Mouse (Mus musculus): ENCODE data around the gene Tspan10. TPM values are rescaled to one million over a fixed set of nuclear protein-coding genes. Genes with fewer than 3 reads are reported as not detected.
"Not testable (repeated sequence)": the region's sequence is repeated elsewhere in the genome, so short reads cannot be mapped to it uniquely, and the experiment has no call there.

Gene Tspan10
- not detected in 2 replicates for polyA plus RNA-seq (2012; ENCODE audit: insufficient read depth, insufficient read length, missing spikeins)

- H3K27ac ChIP-seq (replicated peaks; ENCODE audit: low read depth, low read length): no peak within 1 kb of the TSS
- no peak within 1 kb of the TSS for H3K4me3 ChIP-seq (ENCODE audit: insufficient read depth, low read depth, low read length)
- H3K4me1 ChIP-seq (ENCODE audit: control insufficient read depth, insufficient read depth, insufficient read length, low read length): no peaks in the 10 kb centered on the region
Observed at GRCm38 (mm10) chr11:120442344-120442743, at the start of gene Tspan10. Gene Tspan10, plus strand, starts transcription at chr11:120442644.

GRCm38 (mm10) chr11:120395661-120396060 lies 46.8 kb upstream of the Tspan10 start:
- no peaks in the 10 kb centered on the region for H3K4me1 ChIP-seq (ENCODE audit: control insufficient read depth, insufficient read depth, insufficient read length, low read length)
- H3K4me3 ChIP-seq (ENCODE audit: insufficient read depth, low read depth, low read length): no peak overlapping the region
- H3K27ac ChIP-seq (replicated peaks; ENCODE audit: low read depth, low read length): no peak overlapping the region

GRCm38 (mm10) chr11:120397602-120398001 lies 44.8 kb upstream of the Tspan10 start:
- Histone ChIP-seq H3K4me3 (ENCODE audit: insufficient read depth, low read depth, low read length) (no peak overlapping the region), H3K27ac (replicated peaks; ENCODE audit: low read depth, low read length) (no peak overlapping the region), H3K4me1 (ENCODE audit: control insufficient read depth, insufficient read depth, insufficient read length, low read length) (no peaks in the 10 kb centered on the region)

- Histone ChIP-seq H3K4me1 (ENCODE audit: control insufficient read depth, insufficient read depth, insufficient read length, low read length) (no peaks in the 10 kb centered on the region), H3K27ac (replicated peaks; ENCODE audit: low read depth, low read length) (no peak overlapping the region), H3K4me3 (ENCODE audit: insufficient read depth, low read depth, low read length) (no peak overlapping the region)
Observed at GRCm38 (mm10) chr11:120399319-120399718, 43.1 kb upstream of the Tspan10 start.

GRCm38 (mm10) chr11:120404814-120405213 lies 37.6 kb upstream of the Tspan10 start:
- no peak overlapping the region for H3K4me3 ChIP-seq (ENCODE audit: insufficient read depth, low read depth, low read length)
- H3K4me1 ChIP-seq (ENCODE audit: control insufficient read depth, insufficient read depth, insufficient read length, low read length): no peaks in the 10 kb centered on the region
- H3K27ac ChIP-seq (replicated peaks; ENCODE audit: low read depth, low read length): no peak overlapping the region

GRCm38 (mm10) chr11:120405867-120406266 lies 36.6 kb upstream of the Tspan10 start:
- Histone ChIP-seq H3K4me1 (ENCODE audit: control insufficient read depth, insufficient read depth, insufficient read length, low read length) (no peaks in the 10 kb centered on the region), H3K27ac (replicated peaks; ENCODE audit: low read depth, low read length) (no peak overlapping the region), H3K4me3 (ENCODE audit: insufficient read depth, low read depth, low read length) (no peak overlapping the region)

- Histone ChIP-seq H3K27ac (replicated peaks; ENCODE audit: low read depth, low read length) (no peak overlapping the region), H3K4me1 (ENCODE audit: control insufficient read depth, insufficient read depth, insufficient read length, low read length) (no peaks in the 10 kb centered on the region), H3K4me3 (ENCODE audit: insufficient read depth, low read depth, low read length) (no peak overlapping the region)
Observed at GRCm38 (mm10) chr11:120406445-120406844, 36.0 kb upstream of the Tspan10 start.

GRCm38 (mm10) chr11:120413621-120414020 lies 28.8 kb upstream of the Tspan10 start:
- not testable (repeated sequence) for H3K4me1 ChIP-seq (ENCODE audit: control insufficient read depth, insufficient read depth, insufficient read length, low read length); H3K27ac ChIP-seq (replicated peaks; ENCODE audit: low read depth, low read length); H3K4me3 ChIP-seq (ENCODE audit: insufficient read depth, low read depth, low read length)

- Histone ChIP-seq H3K4me3 (ENCODE audit: insufficient read depth, low read depth, low read length) (no peak overlapping the region), H3K27ac (replicated peaks; ENCODE audit: low read depth, low read length) (no peak overlapping the region), H3K4me1 (ENCODE audit: control insufficient read depth, insufficient read depth, insufficient read length, low read length) (no peaks in the 10 kb centered on the region)
Observed at GRCm38 (mm10) chr11:120417852-120418251, 24.6 kb upstream of the Tspan10 start.

GRCm38 (mm10) chr11:120418592-120418991 lies 23.9 kb upstream of the Tspan10 start:
- no peak overlapping the region for H3K27ac ChIP-seq (replicated peaks; ENCODE audit: low read depth, low read length)
- no peak overlapping the region for H3K4me3 ChIP-seq (ENCODE audit: insufficient read depth, low read depth, low read length)
- H3K4me1 ChIP-seq (ENCODE audit: control insufficient read depth, insufficient read depth, insufficient read length, low read length): no peaks in the 10 kb centered on the region

GRCm38 (mm10) chr11:120422651-120423568 lies 19.5 kb upstream of the Tspan10 start:
- no peak overlapping the region for H3K4me3 ChIP-seq (ENCODE audit: insufficient read depth, low read depth, low read length)
- H3K27ac ChIP-seq (replicated peaks; ENCODE audit: low read depth, low read length): no peak overlapping the region

GRCm38 (mm10) chr11:120423569-120424295 lies 18.7 kb upstream of the Tspan10 start:
- no peak overlapping the region for H3K4me3 ChIP-seq (ENCODE audit: insufficient read depth, low read depth, low read length)
- no peaks in the 10 kb centered on the region for H3K4me1 ChIP-seq (ENCODE audit: control insufficient read depth, insufficient read depth, insufficient read length, low read length)
- no peak overlapping the region for H3K27ac ChIP-seq (replicated peaks; ENCODE audit: low read depth, low read length)

More at GRCm38 (mm10) chr11:120422651-120423568, 19.5 kb upstream of the Tspan10 start:
- H3K4me1 ChIP-seq (ENCODE audit: control insufficient read depth, insufficient read depth, insufficient read length, low read length): no peaks in the 10 kb centered on the region

- Histone ChIP-seq H3K27ac (replicated peaks; ENCODE audit: low read depth, low read length) (no peak overlapping the region), H3K4me1 (ENCODE audit: control insufficient read depth, insufficient read depth, insufficient read length, low read length) (no peaks in the 10 kb centered on the region), H3K4me3 (ENCODE audit: insufficient read depth, low read depth, low read length) (no peak overlapping the region)
Observed at GRCm38 (mm10) chr11:120426727-120427126, 15.7 kb upstream of the Tspan10 start.

- peak within 1 kb of the TSS; percentile 68 for H3K27ac ChIP-seq (replicated peaks; ENCODE audit: low read depth, low read length)
- peaks cover 6% of the 10 kb centered on the region; the same call in 1 of the 2 replicates for H3K4me1 ChIP-seq (ENCODE audit: control insufficient read depth, insufficient read depth, insufficient read length, low read length)
- peak within 1 kb of the TSS; percentile 85 for H3K4me3 ChIP-seq (ENCODE audit: insufficient read depth, low read depth, low read length)
Observed at GRCm38 (mm10) chr11:120437152-120437856, 5.1 kb upstream of the Tspan10 start, which contains the start of gene Nploc4. Gene Nploc4, minus strand, starts transcription at chr11:120437708.
